Comparison of ENCODE assay signal across 9 mouse cellular contexts in genomic region chr4:57821556-57822356, GRCm38 (mm10).
A peak's percentile ranks its signal among the peaks of the same experiment; 100 is the strongest.
DNase-seq lines count a peak whose midpoint lies in the region; ATAC-seq and TF ChIP-seq lines count a peak whose summit lies in the region.
"Had no signal": no experiment of that assay in that cellular context is flagged by ENCODE, and none has a peak within 500 bp of the region (broad histone marks: within the 10 kb centered on the region; RNA-seq: fewer than 3 reads in every experiment).

No protein-coding gene starts in this region.

- no peaks in the 10 kb centered on the region for H3K27me3 ChIP-seq in embryonic facial prominence, embryonic 14.5 days (replicated peaks; ENCODE audit: control insufficient read depth, insufficient read depth, low read length)
- no peaks in the 10 kb centered on the region for H3K27me3 ChIP-seq in hindbrain, embryonic 11.5 days (ENCODE audit: control insufficient read depth, insufficient read depth, low read length)
- no peaks in the 10 kb centered on the region for H3K27me3 ChIP-seq in midbrain, embryonic 16.5 days (ENCODE audit: control insufficient read depth, insufficient read depth, low read depth, low read length)

- WGBS in embryonic facial prominence, embryonic 14.5 days = 13% methylated on average over 11 of the region's 11 CpGs
- WGBS in hindbrain, embryonic 11.5 days = 16% methylated on average over 11 of the region's 11 CpGs
- 7% methylated on average over 11 of the region's 11 CpGs for WGBS in midbrain, embryonic 16.5 days

- peak overlapping the region; percentile 45; the same call in 1 of the 2 replicates for H3K9ac ChIP-seq in embryonic facial prominence, embryonic 14.5 days (ENCODE audit: low read depth, low read length)
- H3K9ac ChIP-seq in hindbrain, embryonic 11.5 days (ENCODE audit: low read depth, low read length) = no peak overlapping the region; the same call in 1 of the 2 replicates
- peak overlapping the region; percentile 37; the same call in 1 of the 2 replicates for H3K9ac ChIP-seq in midbrain, embryonic 16.5 days (ENCODE audit: low read depth, low read length)

- peak overlapping the region; percentile 42 for H3K4me2 ChIP-seq in embryonic facial prominence, embryonic 14.5 days (ENCODE audit: low read depth, low read length)
- H3K4me2 ChIP-seq in hindbrain, embryonic 11.5 days (replicated peaks; ENCODE audit: low read depth, low read length) = 0 out of 2 replicates have a peak overlapping the region, but pooled peaks have one; percentile 17
- H3K4me2 ChIP-seq in midbrain, embryonic 16.5 days (ENCODE audit: low read length) = peak overlapping the region; percentile 40

- ATAC-seq in embryonic facial prominence, embryonic 14.5 days (ENCODE audit: low read depth) = peak; percentile 67
- peak; percentile 28; the same call in 1 of the 2 replicates for ATAC-seq in hindbrain, embryonic 11.5 days (ENCODE audit: low FRiP score)
- peak; percentile 79 for ATAC-seq in midbrain, embryonic 16.5 days
- ATAC-seq in erythroblast, adult 5-6 weeks (replicated peaks; ENCODE audit: low FRiP score, poor library complexity, severe bottlenecking) = no peak

- TF ChIP-seq CTCF in layer of hippocampus, adult 2 months (conservative IDR thresholded peaks at IDR 0.05) = no peak

- no peaks in the 10 kb centered on the region for H3K9me3 ChIP-seq in embryonic facial prominence, embryonic 14.5 days (ENCODE audit: control insufficient read depth, low read length)
- H3K9me3 ChIP-seq in hindbrain, embryonic 11.5 days (ENCODE audit: control insufficient read depth, low read length) = no peaks in the 10 kb centered on the region
- no peaks in the 10 kb centered on the region for H3K9me3 ChIP-seq in midbrain, embryonic 16.5 days (replicated peaks; ENCODE audit: control insufficient read depth, low read length, poor library complexity, severe bottlenecking)

- peaks cover 34% of the 10 kb centered on the region for H3K4me1 ChIP-seq in embryonic facial prominence, embryonic 14.5 days (ENCODE audit: control insufficient read depth, insufficient read depth, low read length)
- peaks cover 6% of the 10 kb centered on the region for H3K4me1 ChIP-seq in hindbrain, embryonic 11.5 days (replicated peaks; ENCODE audit: control insufficient read depth, insufficient read depth, low read length)
- peaks cover 20% of the 10 kb centered on the region for H3K4me1 ChIP-seq in midbrain, embryonic 16.5 days (ENCODE audit: control insufficient read depth, insufficient read depth, low read length)

- peak overlapping the region; percentile 70; the same call in 1 of the 2 replicates for H3K27ac ChIP-seq in layer of hippocampus, adult 2 months
- H3K27ac ChIP-seq in embryonic facial prominence, embryonic 14.5 days (replicated peaks; ENCODE audit: low read depth, low read length) = peak overlapping the region; percentile 84
- no peak overlapping the region for H3K27ac ChIP-seq in hindbrain, embryonic 11.5 days (ENCODE audit: low read depth, low read length)
- peak overlapping the region; percentile 66 for H3K27ac ChIP-seq in midbrain, embryonic 16.5 days (ENCODE audit: low read length)

- H3K36me3 ChIP-seq in embryonic facial prominence, embryonic 14.5 days (ENCODE audit: control insufficient read depth, insufficient read depth, low read length) = no peaks in the 10 kb centered on the region
- no peaks in the 10 kb centered on the region for H3K36me3 ChIP-seq in hindbrain, embryonic 11.5 days (ENCODE audit: control insufficient read depth, insufficient read depth, low read length)
- no peaks in the 10 kb centered on the region for H3K36me3 ChIP-seq in midbrain, embryonic 16.5 days (ENCODE audit: control insufficient read depth, insufficient read depth, low read length)

- peak in 1 of 2 experiments; percentile 25 for DNase-seq in layer of hippocampus, adult 2 months (ENCODE audit: low spot score in 2 of 2)
- DNase-seq in layer of hippocampus, postnatal 10 days (ENCODE audit: low spot score in 2 of 2) = no peak
- DNase-seq in embryonic facial prominence, embryonic 14.5 days (ENCODE audit: low spot score) = peak; percentile 56
- peak; percentile 36 for DNase-seq in hindbrain, embryonic 11.5 days (ENCODE audit: low spot score)
- DNase-seq in spleen, adult 12 weeks (ENCODE audit: low spot score) = no peak
- DNase-seq in urinary bladder, adult 18-20 months (ENCODE audit: low spot score in 2 of 2) = no peak
- DNase-seq: lung, postnatal 14 days had no signal

- H3K4me3 ChIP-seq in layer of hippocampus, adult 2 months = peak overlapping the region; percentile 35
- H3K4me3 ChIP-seq in embryonic facial prominence, embryonic 14.5 days (ENCODE audit: low read depth, low read length) = no peak overlapping the region
- no peak overlapping the region for H3K4me3 ChIP-seq in hindbrain, embryonic 11.5 days (ENCODE audit: low read depth, low read length)
- H3K4me3 ChIP-seq in midbrain, embryonic 16.5 days (ENCODE audit: low read depth, low read length) = peak overlapping the region; percentile 21; the same call in 1 of the 2 replicates

Comparison
In these comparisons a context has a peak if more than half of its experiments do, and no peak if none do; other contexts are left out.
1. DNase-seq: peak in embryonic facial prominence, embryonic 14.5 days (single experiment) and hindbrain, embryonic 11.5 days (single experiment); none in layer of hippocampus, postnatal 10 days (0 of 2), spleen, adult 12 weeks (single experiment) and urinary bladder, adult 18-20 months (0 of 2).
2. H3K4me3 ChIP-seq: peak in layer of hippocampus, adult 2 months (single experiment) and midbrain, embryonic 16.5 days (single experiment); none in embryonic facial prominence, embryonic 14.5 days (single experiment) and hindbrain, embryonic 11.5 days (single experiment).
3. Peak in every context shown above with its lines, with median percentiles within 50 percentile points of each other: H3K4me2 ChIP-seq.